Mouse (Mus musculus) midbrain, embryonic 10.5 days (tissue): Measurements from ENCODE around the gene Cetn3. TPM values are rescaled to one million over a fixed set of nuclear protein-coding genes. Genes with fewer than 3 reads are reported as not detected.

ENCODE experiments used
- DNase-seq: peaks from one replicate; pipeline ENCODE4 v3.0.0-alpha.2; 2017; ENCODE audit warnings: low spot score
- H3K27ac ChIP-seq: fragments of 300-500 bp; sonication (generic); replicated peaks from 2 replicates; pipeline ENCODE4 v1.5.1; 2016; ENCODE audit warnings: mild to moderate bottlenecking
- H3K27me3 ChIP-seq: fragments of 300-500 bp; sonication (generic); 2 replicates; pipeline ENCODE4 v1.6.1; 2016; ENCODE audit warnings: low read depth, mild to moderate bottlenecking; ENCODE audit not compliant: poor library complexity, severe bottlenecking
- H3K36me3 ChIP-seq: fragments of 300-500 bp; sonication (generic); 2 replicates; pipeline ENCODE4 v1.6.1; 2016; ENCODE audit warnings: mild to moderate bottlenecking, moderate library complexity
- H3K4me1 ChIP-seq: fragments of 300-500 bp; sonication (generic); 2 replicates; pipeline ENCODE4 v1.6.1; 2016
- H3K4me3 ChIP-seq: fragments of 300-500 bp; sonication (generic); 2 replicates; pipeline ENCODE4 v1.5.1; 2016; ENCODE audit warnings: mild to moderate bottlenecking, moderate library complexity
- H3K9me3 ChIP-seq: fragments of 300-500 bp; sonication (generic); replicated peaks from 2 replicates; pipeline ENCODE4 v1.6.1; 2016; ENCODE audit warnings: mild to moderate bottlenecking
- WGBS: fragments of 180-500 bp; shearing (Covaris S2); methylation state at CpG from one replicate; pipeline ENCODE4 v1.1.7; 2016; 5-methylcytosine and 5-hydroxymethylcytosine counted together
- polyA plus RNA-seq: library from polyadenylated mRNA; unstranded; fragments of >200 nt; fragmentation: Nextera tagmentation; extraction: Ambion mirVana; gene quantifications from 2 replicates; pipeline ENCODE4 v1.2.1, GENCODE M21; 2016

Cetn3 gene
- polyA plus RNA-seq, 1 experiment from 2014 or later = 249 TPM

GRCm38 (mm10) chr13:81782475-81782874, 402 bp upstream of the Cetn3 start:
- 54% methylated on average over 9 of the region's 9 CpGs for WGBS
- H3K36me3 ChIP-seq = peaks cover 15% of the 10 kb centered on the region
- peak overlapping the region; percentile 84 for H3K4me3 ChIP-seq
- no peaks in the 10 kb centered on the region for H3K27me3 ChIP-seq
- no peaks in the 10 kb centered on the region for H3K9me3 ChIP-seq
- DNase-seq = no peak
- H3K27ac ChIP-seq = peak overlapping the region; percentile 99
- H3K4me1 ChIP-seq = peaks cover 27% of the 10 kb centered on the region

GRCm38 (mm10) chr13:81783405-81784342, 797 bp downstream of the Cetn3 start:
- WGBS = under 1% methylated on average over 62 of the region's 62 CpGs
- peak; percentile 98 for DNase-seq
- H3K36me3 ChIP-seq = peaks cover 26% of the 10 kb centered on the region
- H3K9me3 ChIP-seq = no peaks in the 10 kb centered on the region
- peak overlapping the region; percentile 99 for H3K27ac ChIP-seq
- peaks cover 27% of the 10 kb centered on the region for H3K4me1 ChIP-seq
- H3K4me3 ChIP-seq = peak overlapping the region; percentile 84
- no peaks in the 10 kb centered on the region for H3K27me3 ChIP-seq

- Histone ChIP-seq H3K4me3 (no peak overlapping the region), H3K27me3 (no peaks in the 10 kb centered on the region), H3K4me1 (peaks cover 27% of the 10 kb centered on the region), H3K9me3 (no peaks in the 10 kb centered on the region), H3K36me3 (peaks cover 47% of the 10 kb centered on the region), H3K27ac (no peak overlapping the region)
- no peak for DNase-seq
- WGBS = 83% methylated on average over 11 of the region's 11 CpGs
Measured at GRCm38 (mm10) chr13:81785766-81786480, 3.0 kb downstream of the Cetn3 start.

GRCm38 (mm10) chr13:81790160-81790559, 7.3 kb downstream of the Cetn3 start:
- Histone ChIP-seq H3K27ac (no peak overlapping the region), H3K4me3 (no peak overlapping the region), H3K27me3 (no peaks in the 10 kb centered on the region), H3K36me3 (peaks cover 73% of the 10 kb centered on the region), H3K4me1 (peaks cover 8% of the 10 kb centered on the region), H3K9me3 (no peaks in the 10 kb centered on the region)
- 97% methylated on average over 8 of the region's 8 CpGs for WGBS
- DNase-seq = no peak

GRCm38 (mm10) chr13:81791861-81792260, 9.0 kb downstream of the Cetn3 start:
- 92% methylated on average over 8 of the region's 8 CpGs for WGBS
- Histone ChIP-seq H3K9me3 (no peaks in the 10 kb centered on the region), H3K27ac (no peak overlapping the region), H3K27me3 (no peaks in the 10 kb centered on the region), H3K4me3 (no peak overlapping the region), H3K4me1 (no peaks in the 10 kb centered on the region), H3K36me3 (peaks cover 69% of the 10 kb centered on the region)
- DNase-seq = no peak

- Histone ChIP-seq H3K9me3 (no peaks in the 10 kb centered on the region), H3K27me3 (no peaks in the 10 kb centered on the region), H3K27ac (no peak overlapping the region), H3K36me3 (peaks cover 51% of the 10 kb centered on the region), H3K4me1 (no peaks in the 10 kb centered on the region), H3K4me3 (no peak overlapping the region)
- no peak for DNase-seq
- 77% methylated on average over 1 of the region's 1 CpGs for WGBS
Measured at GRCm38 (mm10) chr13:81793850-81794249, 11.0 kb downstream of the Cetn3 start.

GRCm38 (mm10) chr13:81801121-81801520, 18.2 kb downstream of the Cetn3 start:
- Histone ChIP-seq H3K4me3 (no peak overlapping the region), H3K27me3 (no peaks in the 10 kb centered on the region), H3K4me1 (no peaks in the 10 kb centered on the region), H3K36me3 (0 out of 2 replicates have a peak, but pooled peaks cover 4% of the 10 kb centered on the region), H3K9me3 (no peaks in the 10 kb centered on the region), H3K27ac (no peak overlapping the region)
- no peak for DNase-seq
- 62% methylated on average over 3 of the region's 3 CpGs for WGBS

GRCm38 (mm10) chr13:81803713-81804112, 20.8 kb downstream of the Cetn3 start:
- H3K27ac ChIP-seq = no peak overlapping the region
- 97% methylated on average over 4 of the region's 4 CpGs for WGBS
- 0 out of 2 replicates have a peak, but pooled peaks cover 4% of the 10 kb centered on the region for H3K36me3 ChIP-seq
- no peaks in the 10 kb centered on the region for H3K9me3 ChIP-seq
- H3K27me3 ChIP-seq = no peaks in the 10 kb centered on the region
- DNase-seq = no peak
- no peaks in the 10 kb centered on the region for H3K4me1 ChIP-seq
- no peak overlapping the region for H3K4me3 ChIP-seq

GRCm38 (mm10) chr13:81822750-81823149, 39.9 kb downstream of the Cetn3 start:
- Histone ChIP-seq H3K4me1 (0 out of 2 replicates have a peak, but pooled peaks cover 4% of the 10 kb centered on the region), H3K27me3 (no peaks in the 10 kb centered on the region), H3K9me3 (no peaks in the 10 kb centered on the region), H3K36me3 (no peaks in the 10 kb centered on the region), H3K4me3 (no peak overlapping the region), H3K27ac (no peak overlapping the region)
- no peak for DNase-seq

GRCm38 (mm10) chr13:81824576-81825330, 41.9 kb downstream of the Cetn3 start:
- Histone ChIP-seq H3K27me3 (no peaks in the 10 kb centered on the region), H3K9me3 (no peaks in the 10 kb centered on the region)

GRCm38 (mm10) chr13:81828486-81828885, 45.6 kb downstream of the Cetn3 start:
- H3K27me3 ChIP-seq = no peaks in the 10 kb centered on the region
- H3K4me1 ChIP-seq = 0 out of 2 replicates have a peak, but pooled peaks cover 4% of the 10 kb centered on the region
- no peaks in the 10 kb centered on the region for H3K36me3 ChIP-seq
- H3K4me3 ChIP-seq = no peak overlapping the region
- H3K27ac ChIP-seq = no peak overlapping the region
- WGBS = 87% methylated on average over 6 of the region's 6 CpGs
- no peaks in the 10 kb centered on the region for H3K9me3 ChIP-seq
- DNase-seq = no peak

More at GRCm38 (mm10) chr13:81824576-81825330, 41.9 kb downstream of the Cetn3 start:
- 0 out of 2 replicates have a peak, but pooled peaks cover 4% of the 10 kb centered on the region for H3K4me1 ChIP-seq
- no peak overlapping the region for H3K27ac ChIP-seq
- H3K36me3 ChIP-seq = no peaks in the 10 kb centered on the region
- no peak for DNase-seq
- H3K4me3 ChIP-seq = no peak overlapping the region
- WGBS = 82% methylated on average over 11 of the region's 11 CpGs

GRCm38 (mm10) chr13:81831838-81832237, 49.0 kb downstream of the Cetn3 start:
- Histone ChIP-seq H3K9me3 (no peaks in the 10 kb centered on the region), H3K4me1 (0 out of 2 replicates have a peak, but pooled peaks cover 4% of the 10 kb centered on the region), H3K4me3 (no peak overlapping the region), H3K27me3 (no peaks in the 10 kb centered on the region), H3K36me3 (no peaks in the 10 kb centered on the region), H3K27ac (no peak overlapping the region)
- WGBS = 91% methylated on average over 7 of the region's 7 CpGs
- no peak for DNase-seq
